Mouse (Mus musculus): ENCODE measurements around the gene Foxp1. TPM values are rescaled to one million over a fixed set of nuclear protein-coding genes. Genes with fewer than 3 reads are reported as not detected.

Foxp1 gene
- polyA plus RNA-seq, 2 experiments: 101 to 166 TPM

- H3K4me3 ChIP-seq (replicated peaks; ENCODE audit: low read length): no peak overlapping the region
- no peaks in the 10 kb centered on the region for H3K9me3 ChIP-seq (ENCODE audit: control insufficient read depth, low read length)
- H3K27me3 ChIP-seq (ENCODE audit: control insufficient read depth, insufficient read depth, low read length): no peaks in the 10 kb centered on the region
- no peak overlapping the region for H3K27ac ChIP-seq (replicated peaks; ENCODE audit: low read depth, low read length)
- TF ChIP-seq POLR2A (IDR thresholded peaks at IDR 0.05; ENCODE audit: borderline replicate concordance, extremely low read depth, insufficient read depth, insufficient read length): no peak
- H3K9ac ChIP-seq (ENCODE audit: low read depth, low read length, severe bottlenecking): no peak overlapping the region
- no peak overlapping the region for H3K4me2 ChIP-seq (replicated peaks; ENCODE audit: low read depth, low read length, severe bottlenecking)
- H3K4me1 ChIP-seq (ENCODE audit: control insufficient read depth, insufficient read depth, low read length): no peaks in the 10 kb centered on the region
- 70% methylated on average over 4 of the region's 4 CpGs for WGBS
- ATAC-seq (ENCODE audit: low FRiP score, low read depth) (peak; percentile 62), DNase-seq (ENCODE audit: low spot score) (no peak)
- H3K36me3 ChIP-seq (ENCODE audit: control insufficient read depth, insufficient read depth, low read length): no peaks in the 10 kb centered on the region
Measured at GRCm38 (mm10) chr6:99111856-99112255, 410.7 kb downstream of the Foxp1 start.

- H3K27me3 ChIP-seq (ENCODE audit: control insufficient read depth, insufficient read depth, low read length): no peaks in the 10 kb centered on the region
- no peak overlapping the region for H3K4me2 ChIP-seq (replicated peaks; ENCODE audit: low read depth, low read length, severe bottlenecking)
- no peak for TF ChIP-seq POLR2A (IDR thresholded peaks at IDR 0.05; ENCODE audit: borderline replicate concordance, extremely low read depth, insufficient read depth, insufficient read length)
- WGBS: 82% methylated on average over 4 of the region's 4 CpGs
- no peak for ATAC-seq (ENCODE audit: low FRiP score, low read depth)
- no peak overlapping the region for H3K4me3 ChIP-seq (replicated peaks; ENCODE audit: low read length)
- DNase-seq (ENCODE audit: low spot score): no peak
- H3K9me3 ChIP-seq (ENCODE audit: control insufficient read depth, low read length): no peaks in the 10 kb centered on the region
- H3K4me1 ChIP-seq (ENCODE audit: control insufficient read depth, insufficient read depth, low read length): peaks cover 12% of the 10 kb centered on the region
- H3K27ac ChIP-seq (replicated peaks; ENCODE audit: low read depth, low read length): no peak overlapping the region
- no peak overlapping the region for H3K9ac ChIP-seq (ENCODE audit: low read depth, low read length, severe bottlenecking)
- H3K36me3 ChIP-seq (ENCODE audit: control insufficient read depth, insufficient read depth, low read length): no peaks in the 10 kb centered on the region
Measured at GRCm38 (mm10) chr6:99108417-99108816, 414.1 kb downstream of the Foxp1 start.

GRCm38 (mm10) chr6:99107674-99108073, 414.8 kb downstream of the Foxp1 start:
- Histone ChIP-seq H3K4me2 (replicated peaks; ENCODE audit: low read depth, low read length, severe bottlenecking) (no peak overlapping the region), H3K27me3 (ENCODE audit: control insufficient read depth, insufficient read depth, low read length) (no peaks in the 10 kb centered on the region), H3K36me3 (ENCODE audit: control insufficient read depth, insufficient read depth, low read length) (no peaks in the 10 kb centered on the region), H3K9ac (ENCODE audit: low read depth, low read length, severe bottlenecking) (no peak overlapping the region), H3K9me3 (ENCODE audit: control insufficient read depth, low read length) (no peaks in the 10 kb centered on the region), H3K27ac (replicated peaks; ENCODE audit: low read depth, low read length) (no peak overlapping the region), H3K4me3 (replicated peaks; ENCODE audit: low read length) (no peak overlapping the region), H3K4me1 (ENCODE audit: control insufficient read depth, insufficient read depth, low read length) (peaks cover 12% of the 10 kb centered on the region)
- DNase-seq (ENCODE audit: low spot score) (no peak), ATAC-seq (ENCODE audit: low FRiP score, low read depth) (no peak)
- WGBS: 92% methylated on average over 6 of the region's 6 CpGs
- no peak for TF ChIP-seq POLR2A (IDR thresholded peaks at IDR 0.05; ENCODE audit: borderline replicate concordance, extremely low read depth, insufficient read depth, insufficient read length)

GRCm38 (mm10) chr6:99107081-99107482, 415.4 kb downstream of the Foxp1 start:
- no peak for TF ChIP-seq POLR2A (IDR thresholded peaks at IDR 0.05; ENCODE audit: borderline replicate concordance, extremely low read depth, insufficient read depth, insufficient read length)
- Histone ChIP-seq H3K27ac (replicated peaks; ENCODE audit: low read depth, low read length) (no peak overlapping the region), H3K4me2 (replicated peaks; ENCODE audit: low read depth, low read length, severe bottlenecking) (no peak overlapping the region), H3K9me3 (ENCODE audit: control insufficient read depth, low read length) (no peaks in the 10 kb centered on the region), H3K4me3 (replicated peaks; ENCODE audit: low read length) (no peak overlapping the region), H3K9ac (ENCODE audit: low read depth, low read length, severe bottlenecking) (no peak overlapping the region), H3K4me1 (ENCODE audit: control insufficient read depth, insufficient read depth, low read length) (peaks cover 12% of the 10 kb centered on the region), H3K36me3 (ENCODE audit: control insufficient read depth, insufficient read depth, low read length) (no peaks in the 10 kb centered on the region), H3K27me3 (ENCODE audit: control insufficient read depth, insufficient read depth, low read length) (no peaks in the 10 kb centered on the region)
- DNase-seq (ENCODE audit: low spot score) (no peak), ATAC-seq (ENCODE audit: low FRiP score, low read depth) (no peak)
- 64% methylated on average over 6 of the region's 6 CpGs for WGBS

- Histone ChIP-seq H3K9ac (ENCODE audit: low read depth, low read length, severe bottlenecking) (no peak overlapping the region), H3K4me2 (replicated peaks; ENCODE audit: low read depth, low read length, severe bottlenecking) (no peak overlapping the region), H3K9me3 (ENCODE audit: control insufficient read depth, low read length) (no peaks in the 10 kb centered on the region), H3K27ac (replicated peaks; ENCODE audit: low read depth, low read length) (no peak overlapping the region), H3K4me3 (replicated peaks; ENCODE audit: low read length) (no peak overlapping the region), H3K27me3 (ENCODE audit: control insufficient read depth, insufficient read depth, low read length) (no peaks in the 10 kb centered on the region), H3K4me1 (ENCODE audit: control insufficient read depth, insufficient read depth, low read length) (peaks cover 17% of the 10 kb centered on the region), H3K36me3 (ENCODE audit: control insufficient read depth, insufficient read depth, low read length) (no peaks in the 10 kb centered on the region)
- TF ChIP-seq POLR2A (IDR thresholded peaks at IDR 0.05; ENCODE audit: borderline replicate concordance, extremely low read depth, insufficient read depth, insufficient read length): no peak
- DNase-seq (ENCODE audit: low spot score) (no peak), ATAC-seq (ENCODE audit: low FRiP score, low read depth) (no peak)
- WGBS: 69% methylated on average over 4 of the region's 4 CpGs
Measured at GRCm38 (mm10) chr6:99105979-99106378, 416.5 kb downstream of the Foxp1 start.

GRCm38 (mm10) chr6:99104446-99104845, 418.1 kb downstream of the Foxp1 start:
- ATAC-seq (ENCODE audit: low FRiP score, low read depth): no peak
- DNase-seq (ENCODE audit: low spot score): no peak
- no peak for TF ChIP-seq POLR2A (IDR thresholded peaks at IDR 0.05; ENCODE audit: borderline replicate concordance, extremely low read depth, insufficient read depth, insufficient read length)

More at GRCm38 (mm10) chr6:99104446-99104845, 418.1 kb downstream of the Foxp1 start:
- peaks cover 17% of the 10 kb centered on the region for H3K4me1 ChIP-seq (ENCODE audit: control insufficient read depth, insufficient read depth, low read length)
- H3K9ac ChIP-seq (ENCODE audit: low read depth, low read length, severe bottlenecking): no peak overlapping the region
- no peak overlapping the region for H3K4me3 ChIP-seq (replicated peaks; ENCODE audit: low read length)
- no peaks in the 10 kb centered on the region for H3K9me3 ChIP-seq (ENCODE audit: control insufficient read depth, low read length)
- H3K36me3 ChIP-seq (ENCODE audit: control insufficient read depth, insufficient read depth, low read length): no peaks in the 10 kb centered on the region
- no peaks in the 10 kb centered on the region for H3K27me3 ChIP-seq (ENCODE audit: control insufficient read depth, insufficient read depth, low read length)
- no peak overlapping the region for H3K4me2 ChIP-seq (replicated peaks; ENCODE audit: low read depth, low read length, severe bottlenecking)
- 61% methylated on average over 7 of the region's 7 CpGs for WGBS
- H3K27ac ChIP-seq (replicated peaks; ENCODE audit: low read depth, low read length): no peak overlapping the region
